Mouse (Mus musculus) adrenal gland, postnatal 10 days (tissue): ENCODE results near the gene Deaf1. TPM values are rescaled to one million over a fixed set of nuclear protein-coding genes. Genes with fewer than 3 reads are reported as not detected.
A peak's percentile ranks its signal among the peaks of the same experiment; 100 is the strongest.

Source experiments
- DNase-seq: peaks from one replicate; pipeline ENCODE4 v3.0.0; 2021; ENCODE audit warnings: mixed read lengths
- total RNA-seq, 2 experiments: library from RNA; stranded (reverse); gene quantifications; 2 replicates each; pipeline ENCODE4 v1.2.3; 2021

Gene Deaf1
- total RNA-seq, 2 experiments from 2014 or later: 39.9 to 59.2 TPM

GRCm38 (mm10) chr7:141297926-141298650 is 29.4 kb downstream of the Deaf1 start:
- no peak for DNase-seq

DNA sequence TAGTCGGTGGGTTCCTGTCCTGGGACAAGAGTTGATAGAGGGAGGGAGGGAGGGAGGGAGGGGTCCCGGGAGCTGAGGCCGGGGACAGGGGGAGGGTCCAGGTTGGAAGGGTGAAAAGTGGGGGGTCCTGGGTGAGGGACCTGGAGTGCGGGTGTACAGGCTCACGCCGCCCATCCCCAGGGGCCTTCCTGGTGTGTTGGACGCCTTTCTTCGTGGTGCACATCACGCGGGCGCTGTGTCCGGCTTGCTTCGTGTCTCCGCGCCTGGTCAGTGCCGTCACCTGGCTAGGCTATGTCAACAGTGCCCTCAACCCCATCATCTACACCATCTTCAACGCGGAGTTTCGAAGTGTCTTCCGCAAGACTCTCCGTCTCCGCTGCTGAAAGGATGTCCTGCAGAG is 33.0 kb downstream of the Deaf1 start:
- no peak for DNase-seq

DNA sequence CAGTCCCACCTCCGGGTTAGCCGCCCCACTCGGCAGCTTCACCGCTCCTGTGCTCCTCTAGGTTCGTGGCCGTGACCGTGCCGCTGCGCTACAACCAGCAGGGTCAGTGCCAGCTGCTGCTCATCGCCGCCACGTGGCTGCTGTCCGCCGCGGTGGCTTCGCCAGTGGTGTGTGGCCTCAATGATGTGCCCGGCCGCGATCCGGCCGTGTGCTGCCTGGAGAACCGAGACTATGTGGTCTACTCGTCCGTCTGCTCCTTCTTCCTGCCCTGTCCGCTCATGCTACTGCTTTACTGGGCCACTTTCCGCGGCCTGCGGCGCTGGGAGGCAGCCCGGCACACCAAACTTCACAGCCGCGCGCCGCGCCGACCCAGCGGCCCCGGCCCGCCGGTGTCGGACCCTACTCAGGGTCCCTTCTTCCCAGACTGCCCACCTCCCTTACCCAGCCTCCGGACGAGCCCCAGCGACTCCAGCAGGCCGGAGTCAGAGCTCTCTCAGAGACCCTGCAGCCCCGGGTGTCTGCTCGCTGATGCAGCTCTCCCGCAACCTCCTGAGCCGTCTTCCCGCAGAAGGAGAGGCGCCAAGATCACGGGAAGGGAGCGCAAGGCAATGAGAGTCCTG is 33.5 kb downstream of the Deaf1 start:
- peak; percentile 61 for DNase-seq

GRCm38 (mm10) chr7:141292583-141293388 is 34.7 kb downstream of the Deaf1 start:
- no peak for DNase-seq

- DNase-seq: peak; percentile 44
Observed at GRCm38 (mm10) chr7:141291921-141292582, 35.4 kb downstream of the Deaf1 start, which contains the start of gene Drd4. Drd4 (plus strand) TSS chr7:141292006.

- DNase-seq: no peak
Observed at GRCm38 (mm10) chr7:141288042-141288441, 39.4 kb downstream of the Deaf1 start.

DNA sequence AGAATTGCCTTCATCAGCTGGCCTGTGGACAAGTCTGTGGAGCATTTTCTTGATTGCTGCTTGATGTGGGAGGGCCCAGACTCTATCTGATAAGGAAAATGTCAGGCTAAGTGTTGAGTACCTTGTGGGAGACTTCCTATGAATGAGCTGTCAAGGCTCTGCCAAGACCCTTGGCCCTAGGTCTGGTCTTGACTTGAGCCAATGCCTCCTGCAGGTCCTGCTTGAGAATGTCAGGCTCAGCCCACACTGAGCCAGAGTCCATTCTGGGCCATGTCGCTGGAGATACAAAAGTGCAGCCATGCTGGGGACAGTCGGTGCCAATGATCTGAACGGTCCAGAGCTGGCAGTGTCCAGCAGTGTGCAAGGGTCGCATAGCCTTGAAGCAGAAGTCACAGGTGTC is 44.7 kb downstream of the Deaf1 start:
- no peak for DNase-seq

GRCm38 (mm10) chr7:141281442-141281841 is 46.0 kb downstream of the Deaf1 start:
- no peak for DNase-seq

GRCm38 (mm10) chr7:141278766-141279590 is 48.5 kb downstream of the Deaf1 start, which contains the start of gene Sct:
Sct (minus strand) TSS chr7:141279133.
- DNase-seq: peak; percentile 40

DNA sequence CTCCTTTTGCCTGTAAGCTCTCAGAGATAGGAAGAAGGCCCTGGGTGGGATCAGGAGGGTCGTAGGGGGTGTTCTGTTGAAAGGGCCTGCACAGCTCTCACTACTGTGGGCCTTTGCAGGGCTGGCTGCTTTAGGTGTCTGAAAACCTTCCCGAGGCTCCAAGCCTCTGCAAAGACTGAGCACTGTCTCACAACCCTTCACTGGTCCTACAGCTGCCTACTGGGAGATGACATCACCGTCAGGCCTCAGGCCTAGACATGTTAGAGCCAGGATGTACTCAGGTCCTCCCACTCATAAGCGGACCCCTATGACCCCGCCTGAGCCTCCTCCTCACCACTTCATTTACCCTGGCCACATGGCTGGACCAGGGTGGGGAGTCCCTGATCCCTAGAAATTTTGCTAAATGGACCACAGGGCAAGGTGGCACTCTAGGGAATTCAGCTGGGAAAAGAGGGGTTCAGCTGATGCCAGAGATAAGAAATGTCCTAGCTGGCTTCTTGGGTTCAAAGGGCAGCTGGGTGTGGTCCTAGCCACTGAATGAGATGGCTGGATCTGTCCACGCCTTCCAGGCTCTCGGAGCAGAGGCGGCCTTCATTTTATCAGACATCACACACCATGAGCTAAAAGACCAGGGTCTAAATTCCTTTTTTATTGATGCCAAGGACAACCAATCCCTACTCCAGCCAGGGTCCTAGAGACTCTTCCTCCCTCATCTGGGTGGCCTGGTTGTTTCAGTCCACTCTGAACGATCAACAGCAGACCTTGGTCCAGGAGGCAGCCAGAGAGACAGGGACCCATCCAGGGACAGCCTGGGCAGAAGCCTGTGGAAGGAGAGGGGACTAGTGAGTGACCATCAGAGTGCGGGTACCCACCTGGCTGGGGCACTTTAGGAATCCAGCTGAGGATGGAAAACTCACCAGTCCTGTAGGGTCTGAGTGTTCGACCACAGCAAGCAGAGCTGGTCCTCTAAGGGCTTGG is 49.5 kb downstream of the Deaf1 start:
- no peak for DNase-seq

DNA sequence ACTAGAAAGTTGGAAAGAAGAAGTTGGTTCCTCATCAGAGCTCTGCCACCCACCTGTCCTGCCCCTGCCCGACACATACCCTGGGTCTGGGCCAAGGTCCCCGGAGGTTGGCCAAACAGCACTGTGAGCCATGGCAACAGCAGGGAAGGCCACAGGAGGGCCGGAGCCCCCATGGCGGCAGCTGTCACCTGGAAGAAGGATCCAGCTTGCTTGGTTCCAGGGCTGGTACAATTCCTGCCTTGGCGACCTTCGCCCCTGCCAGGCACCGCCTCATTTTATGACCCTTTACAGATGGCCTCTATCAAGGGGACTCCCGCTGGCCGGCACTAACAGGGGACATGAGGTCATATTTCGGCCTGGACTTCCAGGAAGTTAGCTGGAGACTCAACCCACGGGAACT is 50.9 kb downstream of the Deaf1 start, which contains the start of gene Cdhr5:
Gene Cdhr5, minus strand, starts transcription at position 241 of the 400 bp plus-strand sequence.
- peak; percentile 41 for DNase-seq

DNA sequence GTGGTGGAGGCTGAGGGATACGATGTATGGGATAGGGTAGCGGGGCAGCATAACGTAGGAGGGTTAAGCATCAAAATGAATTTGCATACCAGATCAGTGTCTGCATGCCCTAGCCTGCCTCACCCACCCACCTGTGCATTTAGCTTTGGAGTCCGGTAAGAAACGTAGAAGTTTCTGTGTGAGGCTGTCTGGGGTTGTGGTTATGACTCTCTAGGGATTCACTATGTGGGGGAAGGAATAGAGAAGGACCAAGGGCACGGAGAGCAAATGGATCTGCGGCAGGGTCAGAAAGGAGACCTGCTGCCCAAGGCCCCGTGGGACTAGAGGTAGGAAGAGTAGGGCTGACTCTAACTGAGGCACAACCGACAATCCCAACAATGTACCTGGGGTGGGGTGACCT is 52.1 kb downstream of the Deaf1 start:
- DNase-seq: no peak

DNA sequence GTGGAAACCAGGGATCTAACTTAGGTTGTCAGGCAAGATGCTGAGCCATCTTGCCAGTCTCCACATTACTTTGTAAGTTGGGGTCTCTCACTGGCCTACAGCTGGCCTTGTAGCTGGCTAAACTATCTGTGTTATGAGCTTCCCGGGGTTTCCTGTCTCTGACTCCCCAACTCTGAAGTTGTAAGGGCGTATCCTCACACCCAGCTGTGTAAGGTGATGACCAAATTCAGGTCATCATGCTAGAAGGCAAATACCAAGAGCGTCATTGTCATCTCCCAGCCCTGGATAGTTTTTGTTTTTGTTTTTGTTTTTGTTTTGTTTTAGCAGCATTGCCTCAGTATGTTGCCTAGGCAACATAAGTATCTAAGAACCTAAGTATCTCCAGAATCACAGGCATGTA is 56.9 kb downstream of the Deaf1 start:
- no peak for DNase-seq

DNA sequence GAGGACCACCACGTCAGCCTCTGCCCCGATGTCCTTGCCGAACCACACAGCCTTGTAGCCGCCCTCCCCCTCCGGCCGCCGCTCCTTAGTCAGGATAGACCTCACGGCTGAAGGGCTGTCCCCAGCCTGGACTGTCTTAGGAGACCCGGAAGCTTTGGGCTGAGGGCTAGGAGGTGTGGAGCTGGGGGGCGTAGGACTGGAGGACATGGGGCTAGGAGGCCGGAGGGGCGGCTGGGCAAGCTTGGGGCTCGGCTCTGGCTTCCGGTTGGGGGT is 58.3 kb downstream of the Deaf1 start:
- no peak for DNase-seq

DNA sequence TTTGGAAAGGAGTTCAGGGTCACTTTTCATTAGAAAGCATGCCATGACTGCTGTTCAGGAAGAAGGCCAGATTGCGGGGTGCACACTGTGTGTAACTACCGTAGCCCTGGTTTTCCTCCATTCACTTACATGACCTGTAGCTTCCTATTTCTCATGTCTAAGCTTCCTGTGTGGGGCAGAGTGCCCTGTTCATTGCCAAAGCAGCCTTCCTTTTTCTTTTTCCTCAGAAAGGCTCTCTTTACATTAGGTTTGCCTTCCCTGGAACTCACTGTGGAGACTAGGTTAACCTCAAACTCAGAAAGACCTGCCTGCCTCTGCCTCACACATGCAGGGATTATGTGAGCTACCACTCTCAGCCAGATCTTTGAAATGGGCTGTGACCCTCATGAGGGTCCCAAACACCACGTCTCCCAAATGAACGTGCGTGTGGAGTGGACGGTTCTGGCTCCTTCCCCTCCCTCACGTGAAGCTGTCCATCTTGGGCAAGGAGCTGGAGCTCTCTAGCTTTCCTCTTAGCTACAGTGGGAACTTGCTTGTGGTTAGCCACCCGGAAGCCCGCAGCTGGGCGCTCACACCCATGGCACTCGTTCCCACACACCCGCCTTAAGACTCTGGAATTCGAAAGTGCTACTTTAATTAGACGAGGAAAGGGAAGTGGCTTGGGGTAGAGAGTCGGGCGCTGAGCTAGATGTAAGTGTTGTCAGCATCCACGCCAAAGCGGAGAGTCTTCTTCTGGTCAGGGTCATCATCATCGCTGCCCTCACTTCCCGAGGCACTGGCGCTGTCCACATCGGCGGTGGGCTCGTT is 58.8 kb downstream of the Deaf1 start:
- no peak for DNase-seq

DNA sequence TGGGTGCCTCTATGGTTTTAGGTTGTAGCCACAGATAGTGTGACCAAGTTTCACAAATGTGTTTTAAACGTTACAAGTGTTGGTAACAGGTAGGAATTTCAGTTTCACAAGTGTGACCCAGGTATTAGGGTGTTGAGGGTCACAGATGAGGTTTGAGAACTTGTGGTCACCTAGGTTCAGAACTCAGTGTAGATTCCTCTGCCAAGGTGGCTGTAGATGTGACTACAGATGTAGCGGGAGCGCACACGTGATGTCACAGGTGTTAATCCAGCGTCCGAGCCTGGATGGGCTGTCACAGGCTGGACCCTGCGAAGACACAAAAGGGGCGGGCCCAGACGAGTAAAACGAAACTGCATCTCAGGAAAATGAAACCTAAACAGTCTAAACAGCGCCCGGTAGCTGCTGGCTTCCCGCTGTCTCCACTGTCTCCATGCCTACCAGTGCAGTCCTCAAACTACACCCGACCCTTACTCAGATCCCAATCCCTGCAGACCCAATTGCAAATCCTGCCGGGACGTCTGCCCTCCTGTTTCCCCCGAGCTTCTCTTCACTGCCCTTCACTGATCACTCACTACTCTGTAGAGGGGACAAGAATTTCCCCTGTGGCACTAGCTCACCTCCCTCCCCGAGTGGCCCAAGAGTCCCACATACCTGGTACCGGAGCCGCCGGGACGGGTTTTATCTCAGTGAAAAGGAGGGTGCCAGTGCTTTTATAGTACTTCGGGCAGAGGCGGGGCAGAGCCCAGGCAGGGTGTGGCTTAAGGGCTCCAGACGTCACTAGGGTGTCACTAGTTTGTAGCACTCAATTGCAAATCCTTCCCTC is 61.5 kb downstream of the Deaf1 start, which contains the start of gene Irf7:
Gene Irf7, minus strand, starts transcription at position 743 of the 823 bp plus-strand sequence.
- peak; percentile 78 for DNase-seq

GRCm38 (mm10) chr7:141265411-141265738 is 62.1 kb downstream of the Deaf1 start:
- DNase-seq: no peak

DNA sequence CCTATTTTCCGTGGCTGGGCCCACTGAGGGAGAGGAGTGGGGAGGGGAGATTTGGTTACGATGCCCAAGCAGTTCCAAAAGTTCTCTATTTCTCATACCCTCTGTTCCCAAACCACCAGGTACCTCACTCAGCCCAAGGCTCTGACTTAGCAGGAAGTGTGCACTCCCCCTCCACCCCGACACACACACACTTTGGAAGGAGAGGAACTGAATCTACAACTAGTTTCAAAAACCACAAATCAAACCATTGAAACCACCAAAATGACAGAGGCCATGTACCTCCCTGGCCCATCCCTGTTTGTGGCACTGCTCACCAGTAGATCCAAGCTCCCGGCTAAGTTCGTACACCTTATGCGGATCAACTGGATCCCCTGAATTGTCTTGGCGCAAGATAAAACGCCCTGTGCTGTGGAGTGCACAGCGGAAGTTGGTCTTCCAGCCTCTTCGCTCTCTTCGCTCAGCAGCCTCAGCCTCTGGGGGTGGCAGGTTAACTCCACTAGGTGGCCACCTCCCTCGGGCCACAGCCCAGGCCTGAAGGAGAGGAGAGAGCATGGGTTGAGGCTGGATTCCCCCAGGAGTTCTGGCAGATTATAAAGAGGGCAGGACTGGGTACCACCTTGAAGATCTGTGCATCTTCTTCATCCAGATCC is 62.6 kb downstream of the Deaf1 start:
- DNase-seq: peak; percentile 61
